Mouse (Mus musculus) 416B (cell line): ENCODE data around the gene F2rl3.

Experiments
- DNase-seq: peaks from one replicate; pipeline ENCODE4 v3.0.0; 2011; ENCODE audit warnings: low read depth

Gene F2rl3

DNA sequence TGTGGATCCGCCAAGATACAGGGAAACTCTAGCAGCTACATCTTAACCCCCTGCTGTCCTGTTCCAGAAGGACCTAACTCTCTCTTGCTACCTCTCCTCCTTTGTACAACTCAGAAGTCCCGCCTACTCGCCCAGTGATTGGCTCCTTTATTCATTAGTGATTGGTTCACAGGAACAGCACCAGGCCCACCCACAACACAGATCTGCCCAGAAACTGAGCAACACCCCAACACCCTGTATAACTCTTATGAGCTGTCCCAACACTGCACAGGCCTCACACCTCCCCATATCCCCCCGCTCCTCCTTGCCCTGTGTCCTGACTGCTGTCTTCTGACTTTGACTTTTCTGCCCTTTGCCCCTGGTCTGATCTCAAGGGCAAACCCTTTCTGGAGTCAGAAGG lies 4.0 kb downstream of the F2rl3 start:
- DNase-seq, result no peak

DNA sequence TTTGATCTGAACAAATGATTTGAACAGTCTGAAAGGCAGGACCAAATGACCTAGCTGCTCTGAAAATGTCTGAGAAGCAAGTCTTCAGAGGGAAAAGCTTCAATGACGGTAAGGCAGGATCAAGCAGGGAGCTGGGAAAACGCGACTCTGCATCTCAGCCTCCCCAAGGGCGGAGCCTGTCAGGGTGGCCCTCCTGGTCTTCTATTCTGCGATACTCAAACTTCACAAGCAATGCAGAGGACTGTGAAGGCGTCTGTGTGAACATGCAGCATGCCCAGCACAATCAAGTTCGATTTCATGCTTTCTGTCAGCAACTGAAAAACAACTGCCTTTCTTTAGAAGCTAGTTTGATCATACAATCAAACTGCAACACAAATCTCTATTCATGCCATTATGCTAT lies 5.1 kb downstream of the F2rl3 start:
- no peak for DNase-seq

DNA sequence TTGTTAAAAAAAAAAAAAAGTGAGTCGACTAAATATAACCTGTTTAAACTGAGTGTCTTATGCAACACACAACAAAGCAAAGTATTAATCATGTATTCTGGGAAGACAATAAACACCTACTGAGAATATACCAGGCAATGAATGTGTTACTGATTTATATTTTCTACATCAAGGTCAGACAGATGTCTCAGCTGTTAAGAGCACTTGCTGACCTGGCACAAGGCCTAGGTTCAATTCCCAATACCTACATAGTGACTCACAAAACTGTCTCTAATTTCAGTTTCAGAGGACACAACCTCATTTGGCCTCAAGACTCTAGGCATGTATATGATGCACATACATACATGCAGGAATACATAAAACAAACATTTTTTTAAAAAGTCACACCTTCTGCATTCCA lies 16.1 kb downstream of the F2rl3 start:
- no peak for DNase-seq

DNA sequence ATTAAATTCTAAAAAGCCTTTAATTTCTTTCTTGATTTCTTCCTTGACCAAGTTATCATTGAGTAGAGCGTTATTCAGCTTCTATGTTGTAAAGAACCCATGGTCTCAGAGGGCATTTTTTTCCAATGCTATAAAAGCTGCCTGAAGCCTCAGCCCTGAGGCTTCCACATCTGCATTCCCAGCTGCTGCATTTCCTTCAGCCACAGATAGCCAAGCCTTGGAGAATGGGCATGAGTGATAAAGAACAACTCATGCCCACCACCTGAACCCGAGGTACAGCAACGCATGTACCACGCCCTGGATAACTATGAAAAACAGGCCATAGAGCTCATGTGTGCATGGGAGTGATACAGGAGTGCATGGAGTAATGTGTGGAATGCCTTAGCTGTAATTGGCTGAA lies 19.0 kb downstream of the F2rl3 start:
- no peak for DNase-seq

DNA sequence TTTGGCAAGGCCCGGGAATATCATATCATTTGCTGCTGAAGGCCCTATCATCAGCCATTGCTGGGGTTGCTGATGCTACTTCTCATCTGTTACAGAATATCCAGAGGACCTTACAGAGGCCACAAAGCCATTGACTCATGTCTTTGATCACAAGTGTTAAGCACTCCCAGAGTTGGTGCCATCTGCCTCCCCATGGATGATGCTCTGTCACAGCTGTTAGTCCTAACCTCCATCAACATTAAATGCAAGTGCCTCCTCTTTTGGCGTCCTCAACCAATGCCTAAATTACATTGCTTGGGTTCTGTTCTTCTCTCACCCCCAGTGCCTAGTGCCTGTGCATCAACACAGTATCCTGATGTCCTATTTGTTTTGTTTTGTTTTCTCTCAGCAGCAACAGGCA lies 39.9 kb downstream of the F2rl3 start:
- no peak for DNase-seq

DNA sequence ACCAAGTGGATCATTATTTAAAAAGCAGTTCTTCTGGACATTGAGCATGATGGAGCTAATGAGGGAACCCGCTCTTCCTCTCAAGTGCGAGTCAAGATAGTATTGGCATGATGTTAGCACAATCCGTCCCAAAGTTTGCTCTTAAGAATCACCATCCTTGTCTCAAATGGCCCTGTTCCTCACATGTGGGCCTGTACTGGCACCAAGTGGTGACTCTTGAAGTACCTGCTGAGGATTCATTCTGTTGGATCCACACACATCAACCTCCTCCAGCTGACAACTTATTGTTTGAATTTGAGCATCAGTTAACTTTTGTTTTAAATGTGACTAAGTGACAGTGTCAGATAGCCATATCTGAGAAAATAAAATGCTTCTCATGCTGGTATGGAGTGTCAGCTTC lies 51.0 kb downstream of the F2rl3 start:
- peak; percentile 27 for DNase-seq
